Mouse (Mus musculus): ENCODE measurements around the gene Dot1l. TPM values are rescaled to one million over a fixed set of nuclear protein-coding genes. Genes with fewer than 3 reads are reported as not detected.

Gene Dot1l
- polyA plus RNA-seq, 1 experiment from 2014 or later, result 34.5 TPM

DNA sequence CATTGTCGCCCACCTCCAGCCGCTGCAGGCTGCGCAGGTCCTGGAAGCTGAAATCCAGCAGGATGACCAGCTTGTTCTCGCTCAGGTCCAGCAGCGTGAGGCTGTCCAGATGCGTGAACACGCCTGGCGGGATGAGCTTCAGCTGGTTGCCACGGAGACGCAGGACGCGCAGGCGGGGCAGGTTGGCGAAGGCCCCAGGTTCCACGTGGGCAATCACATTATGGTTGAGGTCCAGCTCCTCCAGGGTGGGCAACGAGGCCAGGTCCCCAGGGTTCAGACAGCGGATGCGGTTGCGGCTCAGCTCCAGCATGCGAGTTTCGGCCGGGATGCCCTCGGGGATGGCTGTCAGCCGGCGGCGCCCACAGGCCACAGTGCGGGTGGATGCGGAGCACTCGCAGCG lies 80.6 kb downstream of the Dot1l start:
- no peak overlapping the region for H3K27ac ChIP-seq (ENCODE audit: low read depth, low read length)
- H3K4me3 ChIP-seq (ENCODE audit: low read depth, low read length), result no peak overlapping the region
- no peaks in the 10 kb centered on the region; the same call in 1 of the 2 replicates for H3K9me3 ChIP-seq (ENCODE audit: control insufficient read depth, low read length)
- no peaks in the 10 kb centered on the region for H3K36me3 ChIP-seq (ENCODE audit: control insufficient read depth, insufficient read depth, low read length)
- no peak overlapping the region for H3K9ac ChIP-seq (ENCODE audit: low read length)
- peaks cover 20% of the 10 kb centered on the region for H3K27me3 ChIP-seq (ENCODE audit: control insufficient read depth, insufficient read depth, low read length)
- no peak for ATAC-seq (replicated peaks; ENCODE audit: low FRiP score)
- H3K4me1 ChIP-seq (replicated peaks; ENCODE audit: control insufficient read depth, insufficient read depth, low read length), result peaks cover 12% of the 10 kb centered on the region
- WGBS, result 61% methylated on average over 30 of the region's 30 CpGs
- no peak for DNase-seq (ENCODE audit: low spot score)
- H3K4me2 ChIP-seq (ENCODE audit: low read depth, low read length, severe bottlenecking), result no peak overlapping the region

DNA sequence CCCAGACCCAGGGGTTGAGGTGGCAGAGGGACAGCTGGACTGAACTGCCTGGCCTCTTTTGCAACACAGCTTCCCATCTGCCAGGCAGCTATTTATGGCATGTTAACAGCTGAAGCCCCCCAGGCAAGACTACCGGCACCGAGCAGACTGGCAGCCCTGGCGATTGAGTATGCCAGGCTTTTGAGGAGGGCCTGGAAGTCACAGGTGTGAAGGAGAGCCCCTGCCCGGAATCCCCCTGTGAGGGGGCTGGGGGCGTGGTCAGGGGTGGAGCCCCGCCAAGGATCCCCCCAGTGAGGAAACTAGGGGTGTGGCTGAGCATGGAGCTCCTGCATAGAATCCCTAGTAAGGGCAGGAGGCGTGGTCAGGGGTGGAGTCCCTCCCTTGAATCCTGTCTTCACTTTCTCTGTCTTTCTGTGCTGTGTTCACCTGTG lies 82.0 kb downstream of the Dot1l start:
- 60% methylated on average over 7 of the region's 7 CpGs for WGBS
- H3K36me3 ChIP-seq (ENCODE audit: control insufficient read depth, insufficient read depth, low read length), result no peaks in the 10 kb centered on the region
- H3K27me3 ChIP-seq (ENCODE audit: control insufficient read depth, insufficient read depth, low read length), result peaks cover 20% of the 10 kb centered on the region
- no peaks in the 10 kb centered on the region; the same call in 1 of the 2 replicates for H3K9me3 ChIP-seq (ENCODE audit: control insufficient read depth, low read length)
- ATAC-seq (replicated peaks; ENCODE audit: low FRiP score), result no peak
- H3K9ac ChIP-seq (ENCODE audit: low read length), result no peak overlapping the region
- no peak for DNase-seq (ENCODE audit: low spot score)
- no peak overlapping the region for H3K4me2 ChIP-seq (ENCODE audit: low read depth, low read length, severe bottlenecking)
- H3K4me3 ChIP-seq (ENCODE audit: low read depth, low read length), result no peak overlapping the region
- H3K4me1 ChIP-seq (replicated peaks; ENCODE audit: control insufficient read depth, insufficient read depth, low read length), result peaks cover 3% of the 10 kb centered on the region; the same call in 1 of the 2 replicates
- no peak overlapping the region for H3K27ac ChIP-seq (ENCODE audit: low read depth, low read length)

- Histone ChIP-seq H3K9me3 (ENCODE audit: control insufficient read depth, low read length) (no peaks in the 10 kb centered on the region; the same call in 1 of the 2 replicates), H3K4me2 (ENCODE audit: low read depth, low read length, severe bottlenecking) (no peak overlapping the region), H3K36me3 (ENCODE audit: control insufficient read depth, insufficient read depth, low read length) (no peaks in the 10 kb centered on the region), H3K27ac (ENCODE audit: low read depth, low read length) (no peak overlapping the region), H3K4me3 (ENCODE audit: low read depth, low read length) (no peak overlapping the region), H3K4me1 (replicated peaks; ENCODE audit: control insufficient read depth, insufficient read depth, low read length) (peaks cover 3% of the 10 kb centered on the region; the same call in 1 of the 2 replicates), H3K9ac (ENCODE audit: low read length) (no peak overlapping the region), H3K27me3 (ENCODE audit: control insufficient read depth, insufficient read depth, low read length) (peaks cover 24% of the 10 kb centered on the region)
- DNase-seq (ENCODE audit: low spot score) (no peak), ATAC-seq (replicated peaks; ENCODE audit: low FRiP score) (no peak)
- WGBS, result 17% methylated on average over 2 of the region's 2 CpGs
Measured at GRCm38 (mm10) chr10:80837827-80838226, 82.8 kb downstream of the Dot1l start.

GRCm38 (mm10) chr10:80838346-80838912 lies 83.4 kb downstream of the Dot1l start:
- Histone ChIP-seq H3K4me3 (ENCODE audit: low read depth, low read length) (no peak overlapping the region), H3K27ac (ENCODE audit: low read depth, low read length) (no peak overlapping the region), H3K4me2 (ENCODE audit: low read depth, low read length, severe bottlenecking) (no peak overlapping the region), H3K9me3 (ENCODE audit: control insufficient read depth, low read length) (no peaks in the 10 kb centered on the region; the same call in 1 of the 2 replicates), H3K27me3 (ENCODE audit: control insufficient read depth, insufficient read depth, low read length) (peaks cover 30% of the 10 kb centered on the region), H3K9ac (ENCODE audit: low read length) (no peak overlapping the region), H3K4me1 (replicated peaks; ENCODE audit: control insufficient read depth, insufficient read depth, low read length) (peaks cover 6% of the 10 kb centered on the region), H3K36me3 (ENCODE audit: control insufficient read depth, insufficient read depth, low read length) (no peaks in the 10 kb centered on the region)
- WGBS, result 59% methylated on average over 2 of the region's 2 CpGs
- DNase-seq (ENCODE audit: low spot score), result no peak
- no peak for ATAC-seq (replicated peaks; ENCODE audit: low FRiP score)

GRCm38 (mm10) chr10:80839848-80840247 lies 84.8 kb downstream of the Dot1l start:
- DNase-seq (ENCODE audit: low spot score) (no peak), ATAC-seq (replicated peaks; ENCODE audit: low FRiP score) (no peak)
- 64% methylated on average over 6 of the region's 6 CpGs for WGBS
- Histone ChIP-seq H3K27ac (ENCODE audit: low read depth, low read length) (no peak overlapping the region), H3K9me3 (ENCODE audit: control insufficient read depth, low read length) (no peaks in the 10 kb centered on the region; the same call in 1 of the 2 replicates), H3K4me2 (ENCODE audit: low read depth, low read length, severe bottlenecking) (no peak overlapping the region), H3K36me3 (ENCODE audit: control insufficient read depth, insufficient read depth, low read length) (no peaks in the 10 kb centered on the region), H3K4me3 (ENCODE audit: low read depth, low read length) (no peak overlapping the region), H3K9ac (ENCODE audit: low read length) (no peak overlapping the region), H3K27me3 (ENCODE audit: control insufficient read depth, insufficient read depth, low read length) (peaks cover 40% of the 10 kb centered on the region), H3K4me1 (replicated peaks; ENCODE audit: control insufficient read depth, insufficient read depth, low read length) (peaks cover 14% of the 10 kb centered on the region)

- ATAC-seq (replicated peaks; ENCODE audit: low FRiP score) (no peak), DNase-seq (ENCODE audit: low spot score) (no peak)
- Histone ChIP-seq H3K36me3 (ENCODE audit: control insufficient read depth, insufficient read depth, low read length) (no peaks in the 10 kb centered on the region), H3K4me3 (ENCODE audit: low read depth, low read length) (no peak overlapping the region), H3K27ac (ENCODE audit: low read depth, low read length) (no peak overlapping the region), H3K9ac (ENCODE audit: low read length) (no peak overlapping the region), H3K9me3 (ENCODE audit: control insufficient read depth, low read length) (no peaks in the 10 kb centered on the region), H3K4me1 (replicated peaks; ENCODE audit: control insufficient read depth, insufficient read depth, low read length) (peaks cover 14% of the 10 kb centered on the region), H3K4me2 (ENCODE audit: low read depth, low read length, severe bottlenecking) (no peak overlapping the region), H3K27me3 (ENCODE audit: control insufficient read depth, insufficient read depth, low read length) (peaks cover 31% of the 10 kb centered on the region)
- WGBS, result 66% methylated on average over 2 of the region's 2 CpGs
Measured at GRCm38 (mm10) chr10:80841685-80842084, 86.7 kb downstream of the Dot1l start.

DNA sequence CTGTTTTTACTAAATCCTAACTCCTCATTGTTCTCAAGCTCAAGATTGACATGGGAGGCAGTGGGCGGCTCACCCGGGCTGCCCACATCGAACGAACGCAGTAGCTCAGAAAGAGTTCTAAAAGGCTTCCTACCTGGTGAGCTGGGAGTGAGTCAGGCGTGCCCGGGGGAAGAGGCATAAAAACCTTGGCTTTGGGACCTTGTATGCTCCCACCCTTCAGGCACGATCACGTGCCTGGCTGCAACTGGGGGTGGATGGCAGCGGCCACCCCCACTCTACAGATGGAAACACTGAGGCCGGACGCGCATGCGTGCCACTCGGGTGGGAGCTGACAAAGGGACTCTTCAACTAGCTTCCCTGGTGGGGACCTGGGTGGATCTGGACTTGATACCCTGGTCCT lies 87.3 kb downstream of the Dot1l start:
- ATAC-seq (replicated peaks; ENCODE audit: low FRiP score), result no peak
- no peak overlapping the region for H3K27ac ChIP-seq (ENCODE audit: low read depth, low read length)
- no peak overlapping the region for H3K4me3 ChIP-seq (ENCODE audit: low read depth, low read length)
- no peaks in the 10 kb centered on the region for H3K36me3 ChIP-seq (ENCODE audit: control insufficient read depth, insufficient read depth, low read length)
- peaks cover 14% of the 10 kb centered on the region for H3K4me1 ChIP-seq (replicated peaks; ENCODE audit: control insufficient read depth, insufficient read depth, low read length)
- H3K27me3 ChIP-seq (ENCODE audit: control insufficient read depth, insufficient read depth, low read length), result peaks cover 29% of the 10 kb centered on the region
- H3K4me2 ChIP-seq (ENCODE audit: low read depth, low read length, severe bottlenecking), result no peak overlapping the region
- WGBS, result 82% methylated on average over 15 of the region's 15 CpGs
- no peak for DNase-seq (ENCODE audit: low spot score)
- no peaks in the 10 kb centered on the region for H3K9me3 ChIP-seq (ENCODE audit: control insufficient read depth, low read length)
- H3K9ac ChIP-seq (ENCODE audit: low read length), result no peak overlapping the region

DNA sequence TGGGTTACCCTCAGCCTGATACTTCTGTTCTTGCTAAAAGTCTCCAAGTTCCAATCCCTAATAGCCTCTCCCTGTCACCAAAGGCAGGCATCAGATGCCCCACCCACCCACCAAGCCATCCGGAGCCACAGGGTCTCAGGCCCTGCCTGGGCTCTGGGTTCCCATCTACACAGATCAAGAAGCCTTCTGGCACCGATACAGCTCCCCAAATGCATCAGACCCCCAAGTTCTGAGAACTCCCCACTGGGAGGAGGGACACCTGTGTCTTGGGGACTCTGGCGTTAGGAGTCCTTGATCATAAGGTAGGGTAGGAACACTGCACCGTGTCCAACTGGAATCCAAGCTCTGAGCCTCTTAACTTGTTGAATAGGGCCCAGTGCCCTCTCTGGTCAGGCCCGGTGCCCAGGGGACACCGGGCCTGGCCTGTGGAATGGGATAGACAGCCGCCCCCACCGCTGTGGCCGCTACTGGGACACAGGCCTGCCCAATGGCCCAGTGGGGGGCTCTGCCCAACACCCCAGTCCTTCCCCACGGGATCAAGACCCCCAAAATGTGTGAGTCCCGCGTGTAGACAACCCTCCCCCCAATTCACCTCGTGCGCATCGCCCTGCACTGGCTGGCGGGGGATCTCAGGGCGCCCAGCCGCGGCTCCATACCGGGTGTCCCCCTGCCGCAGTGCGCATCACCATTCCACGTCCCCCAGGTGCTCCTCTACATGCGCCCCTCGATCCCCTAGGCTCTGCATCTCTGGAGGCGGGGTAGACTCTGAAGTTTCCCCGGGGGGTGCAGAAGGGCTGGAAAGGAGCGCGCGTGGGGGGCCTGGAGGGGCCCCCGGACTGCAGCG lies 88.3 kb downstream of the Dot1l start:
- Histone ChIP-seq H3K36me3 (ENCODE audit: control insufficient read depth, insufficient read depth, low read length) (no peaks in the 10 kb centered on the region), H3K4me2 (ENCODE audit: low read depth, low read length, severe bottlenecking) (peak overlapping the region; percentile 64), H3K4me3 (ENCODE audit: low read depth, low read length) (peak overlapping the region; percentile 39), H3K9me3 (ENCODE audit: control insufficient read depth, low read length) (no peaks in the 10 kb centered on the region), H3K27ac (ENCODE audit: low read depth, low read length) (no peak overlapping the region), H3K9ac (ENCODE audit: low read length) (peak overlapping the region; percentile 56), H3K27me3 (ENCODE audit: control insufficient read depth, insufficient read depth, low read length) (peaks cover 29% of the 10 kb centered on the region), H3K4me1 (replicated peaks; ENCODE audit: control insufficient read depth, insufficient read depth, low read length) (peaks cover 11% of the 10 kb centered on the region)
- DNase-seq (ENCODE audit: low spot score) (no peak), ATAC-seq (replicated peaks; ENCODE audit: low FRiP score) (no peak; the same call in 1 of the 2 replicates)
- 9% methylated on average over 32 of the region's 32 CpGs for WGBS
